Mouse (Mus musculus) CD4-positive helper T cell, adult 2 months (primary cell): ENCODE measurements around the gene Nlgn2.
"Not testable (repeated sequence)": the region's sequence is repeated elsewhere in the genome, so short reads cannot be mapped to it uniquely, and the experiment has no call there.

ENCODE experiments used
- DNase-seq: peaks from one replicate; pipeline ENCODE4 v3.0.0-alpha.2; 2012; ENCODE audit warnings: low read depth, missing footprints, low spot score

Nlgn2 gene

GRCm38 (mm10) chr11:69864138-69864860, 26.7 kb upstream of the Nlgn2 start:
- no peak for DNase-seq

GRCm38 (mm10) chr11:69863729-69864128, 26.1 kb upstream of the Nlgn2 start:
- DNase-seq, result not testable (repeated sequence)

GRCm38 (mm10) chr11:69858113-69858998, 20.8 kb upstream of the Nlgn2 start, which contains the start of gene Tnk1:
Gene Tnk1 (minus strand): TSS chr11:69858730.
- no peak for DNase-seq

GRCm38 (mm10) chr11:69855347-69855746, 17.8 kb upstream of the Nlgn2 start:
- DNase-seq, result peak; percentile 51

- no peak for DNase-seq
Measured at GRCm38 (mm10) chr11:69854680-69855079, 17.1 kb upstream of the Nlgn2 start.

GRCm38 (mm10) chr11:69853994-69854393, 16.4 kb upstream of the Nlgn2 start:
- DNase-seq, result peak; percentile 26

- DNase-seq, result no peak
Measured at GRCm38 (mm10) chr11:69850754-69851153, 13.2 kb upstream of the Nlgn2 start.

- DNase-seq, result no peak
Measured at GRCm38 (mm10) chr11:69849884-69850283, 12.3 kb upstream of the Nlgn2 start.

- no peak for DNase-seq
Measured at GRCm38 (mm10) chr11:69849128-69849527, 11.5 kb upstream of the Nlgn2 start.

GRCm38 (mm10) chr11:69848021-69848420, 10.4 kb upstream of the Nlgn2 start:
- no peak for DNase-seq

- DNase-seq, result peak; percentile 80
Measured at GRCm38 (mm10) chr11:69846738-69847688, 9.4 kb upstream of the Nlgn2 start.

GRCm38 (mm10) chr11:69846198-69846680, 8.7 kb upstream of the Nlgn2 start, which contains the start of gene Plscr3:
Gene Plscr3 (plus strand): TSS chr11:69846376.
- peak; percentile 88 for DNase-seq

- DNase-seq, result no peak
Measured at GRCm38 (mm10) chr11:69838714-69839104, 1.1 kb upstream of the Nlgn2 start.

- DNase-seq, result peak; percentile 96
Measured at GRCm38 (mm10) chr11:69837952-69838713, 549 bp upstream of the Nlgn2 start, which contains the start of gene Tmem256. Gene Tmem256 (plus strand): TSS chr11:69838514.

- peak; percentile 44 for DNase-seq
Measured at GRCm38 (mm10) chr11:69836703-69837576, 644 bp downstream of the Nlgn2 start.

GRCm38 (mm10) chr11:69835966-69836335, 1.6 kb downstream of the Nlgn2 start:
- DNase-seq, result peak; percentile 38

GRCm38 (mm10) chr11:69835326-69835965, 2.1 kb downstream of the Nlgn2 start:
- no peak for DNase-seq

- peak; percentile 71 for DNase-seq
Measured at GRCm38 (mm10) chr11:69834001-69834549, 3.5 kb downstream of the Nlgn2 start.

- no peak for DNase-seq
Measured at GRCm38 (mm10) chr11:69833554-69833953, 4.0 kb downstream of the Nlgn2 start.
